Mouse (Mus musculus): ENCODE results near the gene Bzw1.

Gene Bzw1

DNA sequence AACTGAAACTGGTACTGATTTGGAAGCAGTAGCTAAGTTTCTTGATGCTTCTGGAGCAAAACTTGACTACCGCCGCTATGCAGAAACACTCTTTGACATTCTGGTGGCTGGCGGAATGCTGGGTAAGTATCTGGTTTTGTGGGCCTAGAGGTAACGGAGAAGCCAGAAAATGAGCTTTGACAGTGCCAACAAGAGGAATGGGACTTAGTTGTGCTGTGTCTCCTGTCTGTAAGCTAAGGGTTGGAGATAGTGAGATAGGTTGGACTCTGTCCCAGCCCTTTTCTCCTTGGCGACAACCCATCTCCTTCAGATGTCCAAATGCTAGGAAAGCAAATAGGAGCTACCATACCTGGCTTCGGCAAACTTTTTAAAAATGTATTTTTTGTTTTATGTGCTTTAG, 5.0 kb downstream of the Bzw1 start:
- no peak for DNase-seq

DNA sequence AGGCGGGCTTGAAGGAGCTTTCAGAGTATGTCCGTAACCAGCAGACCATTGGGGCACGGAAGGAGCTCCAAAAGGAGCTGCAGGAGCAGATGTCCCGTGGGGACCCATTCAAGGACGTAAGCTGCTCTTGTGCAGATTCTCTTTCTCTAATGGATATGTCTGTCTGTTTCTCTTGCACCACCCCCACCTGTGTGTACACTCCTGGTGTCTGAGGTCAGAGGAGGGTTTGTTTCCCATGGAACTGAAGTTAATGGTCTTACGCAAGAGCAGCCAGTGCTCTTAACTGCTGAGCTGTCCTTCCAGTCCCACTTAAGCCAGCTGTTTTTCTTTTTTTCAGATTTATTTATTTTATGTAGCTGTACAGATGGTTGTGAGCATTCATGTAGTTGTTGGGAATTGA, 8.7 kb downstream of the Bzw1 start:
- no peak for DNase-seq

DNA sequence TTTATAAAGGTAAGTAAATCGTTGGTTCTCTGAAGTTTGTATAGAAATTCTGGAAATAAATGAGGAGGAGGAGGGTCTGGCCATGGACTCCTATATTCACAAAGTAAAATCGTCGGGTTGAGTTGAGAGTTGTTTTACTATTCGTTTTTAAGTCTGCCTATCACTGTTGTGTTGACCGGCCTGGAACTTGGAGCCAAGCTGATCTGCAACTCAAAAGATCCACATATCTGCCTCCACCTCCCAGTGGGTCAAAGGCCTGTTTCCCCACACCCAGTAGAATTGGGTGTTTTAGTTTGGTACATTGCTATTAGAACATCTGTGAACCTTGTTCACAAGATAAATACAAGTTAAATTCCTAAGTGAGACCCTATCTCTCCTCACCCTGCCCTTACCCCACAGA, 11.0 kb downstream of the Bzw1 start:
- no peak for DNase-seq

DNA sequence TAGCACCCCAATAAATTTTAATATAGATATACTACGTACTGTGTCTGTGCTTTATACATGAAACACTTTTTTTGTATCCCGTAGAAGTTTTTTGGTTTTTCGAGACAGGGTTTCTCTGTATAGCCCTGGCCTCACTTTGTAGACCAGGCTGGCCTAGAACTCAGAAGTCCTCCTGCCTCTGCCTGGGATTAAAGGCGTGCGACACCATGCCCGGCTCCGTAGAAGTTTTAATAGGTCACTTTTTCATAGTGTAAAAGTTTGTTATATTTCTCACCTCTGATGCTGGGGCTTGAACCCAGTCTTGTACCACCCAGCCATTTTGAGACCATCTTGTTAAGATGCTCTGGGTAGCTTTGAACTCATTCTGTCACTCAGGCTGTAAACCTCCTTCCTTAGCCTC, 14.6 kb downstream of the Bzw1 start:
- no peak for DNase-seq

DNA sequence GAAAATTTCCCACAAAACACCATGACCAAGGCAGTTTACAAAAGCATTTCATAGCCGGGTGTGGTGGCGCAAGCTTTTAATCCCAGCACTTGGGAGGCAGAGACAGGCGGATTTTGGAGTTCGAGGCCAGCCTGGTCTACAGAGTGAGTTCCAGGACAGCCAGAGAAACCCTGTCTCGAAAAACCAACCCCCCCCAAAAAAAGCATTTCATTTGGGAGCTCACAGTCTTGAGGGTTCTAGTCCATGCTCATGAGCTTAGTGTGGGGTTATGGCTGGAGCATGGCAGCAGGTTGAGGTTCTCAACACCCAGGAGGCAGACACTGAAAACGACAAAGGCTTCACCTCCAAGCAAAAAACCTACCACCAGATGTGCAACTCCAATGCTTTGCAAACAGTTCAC, 15.4 kb downstream of the Bzw1 start:
- DNase-seq = no peak

DNA sequence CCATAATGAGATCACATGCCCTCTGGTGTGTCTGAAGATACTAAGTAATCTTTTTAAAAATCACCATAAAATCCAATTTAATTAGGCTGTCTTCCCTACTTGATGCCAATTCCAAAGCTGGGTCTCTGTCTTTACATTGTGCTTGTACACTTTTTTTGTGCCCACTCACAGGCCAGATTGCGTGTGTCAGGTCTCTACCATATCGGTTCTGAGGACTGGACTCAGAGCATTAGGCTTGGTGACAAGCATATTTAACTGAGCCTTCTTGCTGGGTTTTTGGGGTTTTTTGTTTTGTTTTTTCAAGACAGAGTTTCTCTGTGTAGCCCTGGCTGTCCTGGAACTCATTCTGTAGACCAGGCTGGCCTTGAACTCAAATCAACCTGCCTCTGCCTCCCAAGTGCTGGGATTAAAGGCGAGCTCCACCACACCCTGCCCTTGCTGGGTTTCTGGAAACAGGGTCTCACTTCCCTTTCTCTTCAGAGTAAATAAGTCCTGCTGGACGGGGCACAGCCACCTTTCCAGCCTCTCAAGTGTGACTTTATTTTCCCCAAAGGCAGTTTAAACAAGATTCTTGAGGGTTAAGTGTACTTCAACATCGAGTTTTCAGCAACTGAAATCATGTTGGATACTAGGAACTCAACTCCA, 17.0 kb downstream of the Bzw1 start:
- DNase-seq = no peak

DNA sequence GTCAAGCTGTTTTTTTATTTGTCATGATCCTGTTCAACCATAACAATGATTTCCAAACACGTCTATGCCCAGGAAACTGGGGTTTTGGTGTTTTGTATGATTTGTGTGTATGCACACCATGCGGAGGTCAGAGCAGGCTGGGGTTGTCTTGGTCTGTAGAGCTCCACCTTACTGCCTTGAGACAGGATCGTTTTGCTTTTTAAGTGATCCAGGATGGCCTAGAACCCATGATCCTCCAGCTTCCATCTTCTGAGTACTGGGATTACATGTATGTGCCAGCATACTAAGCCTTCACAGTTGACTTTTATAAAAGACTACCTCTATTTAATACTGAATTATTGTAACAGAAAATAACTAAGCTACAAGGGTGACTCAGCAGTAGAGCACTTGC, 17.5 kb downstream of the Bzw1 start:
- DNase-seq = no peak

DNA sequence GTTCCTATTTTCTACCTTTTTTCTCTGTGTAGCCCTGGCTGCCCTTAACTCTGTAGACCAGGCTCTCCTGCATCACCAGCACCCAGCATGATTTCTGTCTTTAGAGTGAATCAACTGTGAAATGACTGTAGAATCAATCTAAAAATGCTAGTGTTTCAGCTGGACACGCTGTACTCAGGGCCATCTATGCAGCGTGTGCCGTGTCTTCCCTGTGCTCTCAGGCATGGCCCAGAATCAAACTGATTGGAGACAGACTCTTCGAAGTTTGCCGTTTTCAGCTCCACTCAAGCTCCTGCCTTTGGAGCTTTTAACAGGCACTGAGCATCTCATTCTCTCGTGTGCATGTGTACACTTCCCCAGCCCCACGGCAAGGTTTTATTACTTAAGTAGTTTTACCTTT, 18.1 kb downstream of the Bzw1 start:
- no peak for DNase-seq

DNA sequence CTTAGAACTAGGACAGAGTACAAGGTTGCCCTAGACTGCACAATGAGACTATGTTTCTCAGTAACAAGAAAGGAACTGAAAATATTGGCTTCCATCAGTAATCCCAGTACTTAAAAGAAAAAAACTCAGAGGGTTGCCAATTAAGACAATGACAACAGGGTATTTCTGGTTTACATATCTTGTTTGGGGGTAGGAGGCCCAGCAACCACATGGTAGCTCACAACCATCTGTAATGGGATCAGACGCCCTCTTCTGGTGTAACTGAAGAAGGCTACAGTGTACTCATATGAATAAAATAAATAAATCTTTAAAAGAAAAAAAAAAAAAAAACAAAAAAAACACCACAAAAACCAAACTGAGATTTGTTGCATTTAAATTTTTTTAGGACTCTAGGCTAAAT, 22.7 kb downstream of the Bzw1 start:
- no peak for DNase-seq

DNA sequence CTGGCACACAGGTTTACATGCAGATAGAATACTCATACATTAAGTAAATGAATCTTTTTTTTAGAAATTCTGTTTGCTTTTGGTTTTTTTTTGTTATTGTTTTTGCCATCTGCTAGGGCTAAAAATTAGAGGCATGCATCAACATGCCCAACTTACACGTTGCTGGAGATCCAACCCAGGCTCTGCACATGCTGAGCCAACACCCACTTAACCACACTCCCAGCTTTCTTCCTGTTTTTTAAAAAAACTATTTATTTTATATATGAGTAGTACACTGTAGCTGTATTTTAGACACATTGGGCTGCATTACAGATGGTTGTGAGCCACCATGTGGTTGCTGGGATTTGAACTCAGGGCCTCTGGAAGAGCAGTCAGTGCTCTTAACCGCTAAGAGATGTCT, 23.4 kb downstream of the Bzw1 start:
- no peak for DNase-seq

DNA sequence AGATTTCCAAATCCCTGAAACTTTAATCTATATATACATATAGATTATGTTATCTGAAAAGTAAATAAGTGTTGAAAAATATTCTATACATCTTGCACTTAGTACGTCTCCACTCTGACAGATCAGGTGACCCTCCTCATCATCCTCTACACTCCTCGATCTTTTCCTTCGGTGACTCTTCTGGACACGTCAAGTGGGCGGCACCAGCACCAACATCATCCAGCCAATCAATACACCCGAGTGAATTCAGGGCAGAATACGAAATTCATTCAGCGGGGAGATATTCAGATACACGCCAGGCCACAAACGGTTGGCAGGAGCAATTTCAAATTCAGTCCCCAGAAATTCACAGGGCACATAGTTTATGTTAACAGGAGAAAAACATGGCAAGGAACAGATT, 27.3 kb downstream of the Bzw1 start:
- no peak for DNase-seq

DNA sequence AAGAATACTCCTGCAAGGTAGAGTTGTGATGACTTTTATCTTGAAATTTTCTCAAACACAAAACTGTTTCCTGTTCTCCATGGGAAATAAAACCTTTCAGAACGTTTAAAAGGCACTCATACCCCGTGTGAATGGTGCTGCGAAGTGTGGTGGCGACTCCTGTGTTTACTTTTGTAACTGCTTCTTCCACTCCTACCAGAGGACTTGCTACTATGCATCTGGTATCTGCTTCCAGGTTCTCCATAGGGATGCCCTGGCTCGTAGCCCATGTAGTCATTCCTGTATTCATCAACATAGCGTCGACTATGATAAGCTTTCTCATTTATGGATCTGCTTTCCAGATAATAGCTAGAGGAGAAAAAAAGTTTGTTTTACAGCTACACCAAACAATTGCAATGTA, 28.3 kb downstream of the Bzw1 start:
- no peak for DNase-seq

DNA sequence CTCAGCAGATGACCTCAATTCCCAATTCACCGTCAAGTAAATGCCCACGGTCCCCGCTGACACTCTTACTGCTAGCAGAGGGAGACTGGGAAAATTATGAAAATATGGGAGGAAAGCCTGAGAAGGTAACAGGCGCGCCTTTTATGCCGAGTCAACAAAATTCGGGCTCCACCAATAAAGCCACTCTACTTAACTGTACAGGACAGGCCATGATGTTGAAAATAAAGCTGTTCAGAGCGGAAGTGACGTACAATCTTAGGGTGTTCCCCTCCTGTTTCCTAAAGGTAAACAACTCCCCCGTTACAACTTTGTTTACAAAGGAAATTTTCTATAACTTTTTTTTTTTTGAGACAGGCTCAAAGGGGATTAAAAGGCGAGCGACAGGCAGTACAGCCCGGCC, 30.2 kb downstream of the Bzw1 start:
- DNase-seq = peak in 1 of 2 experiments; percentile 54

DNA sequence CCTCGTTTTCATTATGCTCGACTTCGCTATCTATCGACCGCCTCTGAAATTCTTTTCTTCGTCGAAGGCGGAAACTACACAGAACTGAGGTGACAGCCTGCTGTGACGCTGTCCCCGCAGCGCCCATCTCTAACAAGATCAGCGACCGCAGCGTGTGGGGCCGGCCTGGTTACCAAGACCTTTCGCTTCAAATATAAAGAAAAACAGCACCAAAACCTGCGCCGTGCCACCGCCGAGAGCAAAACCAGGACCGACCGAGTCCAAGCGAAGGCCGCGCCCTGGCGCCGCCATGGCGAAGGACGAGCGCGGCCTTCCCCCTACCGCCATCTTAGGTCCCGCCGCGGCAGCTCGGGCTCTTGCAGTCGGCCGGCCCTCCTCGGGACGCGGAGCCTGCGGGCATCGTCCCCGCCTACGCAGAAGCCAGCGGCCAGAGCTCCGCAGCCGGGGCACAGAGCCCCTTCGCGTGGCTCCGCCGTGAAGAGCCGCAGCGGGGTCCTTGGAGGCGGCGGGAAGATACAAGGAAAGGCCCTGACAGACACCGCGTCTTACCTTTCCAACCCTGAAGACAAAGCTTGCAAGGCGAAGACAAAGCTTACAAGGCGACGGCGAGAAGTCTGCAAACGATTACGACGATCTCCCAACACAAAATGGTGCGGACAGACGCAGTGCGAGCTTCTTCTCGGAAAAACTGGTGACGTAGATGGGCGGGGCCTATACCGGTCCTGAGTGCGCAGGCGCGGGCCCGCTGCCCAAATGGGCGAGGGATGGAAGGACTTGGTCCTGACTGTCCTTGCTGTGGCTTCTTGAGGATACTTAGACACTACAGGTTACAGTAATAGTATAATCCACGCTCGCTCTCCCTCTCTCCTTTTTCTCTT, 30.9 kb downstream of the Bzw1 start, which contains the start of gene Clk1:
Gene Clk1 (minus strand): TSS at position 696 of the 878 bp plus-strand sequence.
- peak; percentile 97 to 99 for DNase-seq

DNA sequence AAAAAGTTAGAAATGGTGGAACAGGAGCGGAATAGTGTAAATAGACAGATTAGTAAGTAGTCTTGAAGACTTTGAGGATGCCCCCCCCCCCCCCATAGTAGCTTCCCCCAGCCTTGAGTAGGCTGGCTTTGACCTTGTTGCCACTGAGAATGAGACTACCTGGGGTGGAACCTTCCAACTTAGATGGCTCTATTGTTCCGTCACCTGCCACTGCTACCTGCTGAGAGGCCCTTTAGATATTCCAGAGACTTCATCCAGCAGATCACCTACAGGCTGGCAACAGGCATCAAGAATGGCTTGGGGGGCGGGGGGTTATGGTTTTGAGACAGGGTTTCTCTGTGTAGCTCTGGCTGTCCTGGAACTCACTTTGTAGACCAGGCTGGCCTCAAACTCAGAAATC, 31.9 kb downstream of the Bzw1 start:
- DNase-seq = no peak

DNA sequence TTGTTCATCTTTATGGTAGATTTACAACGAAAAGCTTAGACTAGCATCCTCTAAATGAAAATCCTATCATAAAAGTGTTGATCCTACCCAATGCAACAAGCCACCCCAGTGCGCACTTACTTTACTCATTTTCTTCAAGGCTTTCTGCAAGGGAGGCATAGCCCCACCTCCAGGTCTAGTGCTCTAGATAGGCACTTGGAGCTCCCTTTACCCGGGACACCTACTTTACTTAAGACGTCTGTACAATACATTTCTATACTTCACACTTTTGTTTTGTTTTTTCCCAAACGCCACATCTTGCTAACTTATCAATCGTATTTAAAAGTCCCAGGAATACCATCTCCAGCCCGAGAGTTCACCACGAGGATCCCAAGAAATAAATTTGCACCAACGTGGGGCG, 52.0 kb downstream of the Bzw1 start:
- no peak for DNase-seq

DNA sequence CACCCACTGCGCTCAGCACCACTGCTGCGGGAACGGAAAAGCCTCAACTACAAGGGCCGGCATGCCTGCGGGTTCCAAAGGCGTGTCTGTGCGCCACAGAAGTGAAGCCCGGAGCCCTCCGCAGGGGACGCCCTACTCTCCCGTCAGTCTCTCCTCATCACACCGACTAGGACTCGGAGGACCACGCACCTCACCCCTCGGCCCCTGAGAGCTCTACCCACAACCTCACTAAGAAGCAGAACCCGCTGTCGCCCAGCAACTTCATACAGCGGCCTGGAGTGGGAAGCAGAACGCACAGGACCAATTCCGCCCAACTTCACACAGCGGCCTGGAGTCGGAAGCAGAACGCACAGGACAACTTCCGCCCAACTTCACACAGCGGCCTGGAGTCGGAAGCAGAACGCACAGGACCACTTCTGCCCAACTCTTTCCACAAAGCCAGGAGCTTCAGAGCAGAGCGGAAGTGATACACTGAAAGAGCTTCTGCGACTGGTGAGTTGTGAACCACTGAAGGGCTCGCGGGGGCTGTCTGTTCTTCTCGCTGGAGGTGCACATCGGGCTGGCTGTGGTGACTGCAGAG, 52.5 kb downstream of the Bzw1 start, which contains the start of the genes Nif3l1 and Ppil3:
Gene Nif3l1 (plus strand): TSS at position 9 of the 580 bp plus-strand sequence.
Gene Ppil3 (minus strand): TSS at position 344 of the 580 bp plus-strand sequence.
- DNase-seq = peak; percentile 91 to 93

DNA sequence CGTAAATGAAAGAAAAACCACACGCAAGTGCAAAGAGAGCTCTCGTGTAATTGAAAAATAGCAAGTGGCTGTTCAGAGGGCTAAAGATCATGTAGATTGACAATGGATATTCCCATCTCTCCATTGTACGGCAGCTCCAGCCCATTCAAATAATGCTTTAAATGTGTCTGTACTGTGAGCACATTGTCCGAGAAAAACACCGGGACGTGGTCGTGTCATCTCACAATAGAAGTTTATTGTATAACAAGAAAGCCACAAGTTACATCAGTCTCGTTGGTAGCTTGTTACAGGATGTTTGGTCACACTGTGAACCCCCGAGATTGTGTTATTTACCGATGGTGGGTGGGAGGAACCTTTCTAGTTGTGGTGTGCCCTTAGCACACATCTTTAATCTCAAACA, 53.2 kb downstream of the Bzw1 start:
- no peak for DNase-seq

DNA sequence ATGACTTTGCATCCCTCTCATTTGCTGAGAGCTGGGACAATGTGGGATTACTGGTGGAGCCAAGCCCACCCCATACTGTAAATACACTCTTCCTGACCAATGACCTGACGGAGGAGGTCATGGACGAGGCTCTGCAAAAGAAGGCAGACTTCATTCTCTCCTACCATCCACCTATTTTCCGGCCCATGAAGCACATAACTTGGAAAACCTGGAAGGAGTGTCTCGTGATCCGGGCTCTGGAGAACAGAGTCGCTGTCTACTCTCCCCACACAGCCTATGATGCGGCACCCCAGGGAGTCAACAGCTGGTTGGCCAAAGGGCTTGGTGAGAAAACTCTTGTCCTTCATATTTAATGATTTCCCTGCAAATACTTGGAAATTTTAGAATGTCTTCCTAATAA, 55.1 kb downstream of the Bzw1 start:
- DNase-seq = no peak

DNA sequence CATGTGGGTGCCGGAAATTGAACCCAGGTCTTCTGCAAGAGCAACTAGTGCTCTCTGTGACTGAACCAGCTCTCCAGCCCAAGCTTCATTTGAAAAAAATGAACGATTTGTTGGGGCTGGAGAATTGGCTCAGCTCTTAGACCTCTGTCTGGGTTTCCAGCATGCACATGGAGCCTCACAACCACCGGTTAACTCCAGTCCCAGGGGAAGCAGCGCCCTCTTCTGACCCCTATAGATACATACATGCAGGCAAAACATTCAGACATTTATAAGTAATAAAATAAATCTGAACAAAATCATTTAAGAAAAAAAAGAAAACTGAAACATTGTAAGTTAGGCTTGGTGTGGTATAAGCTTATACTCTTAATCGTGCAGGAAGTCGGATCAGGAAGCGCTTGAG, 55.7 kb downstream of the Bzw1 start:
- no peak for DNase-seq

DNA sequence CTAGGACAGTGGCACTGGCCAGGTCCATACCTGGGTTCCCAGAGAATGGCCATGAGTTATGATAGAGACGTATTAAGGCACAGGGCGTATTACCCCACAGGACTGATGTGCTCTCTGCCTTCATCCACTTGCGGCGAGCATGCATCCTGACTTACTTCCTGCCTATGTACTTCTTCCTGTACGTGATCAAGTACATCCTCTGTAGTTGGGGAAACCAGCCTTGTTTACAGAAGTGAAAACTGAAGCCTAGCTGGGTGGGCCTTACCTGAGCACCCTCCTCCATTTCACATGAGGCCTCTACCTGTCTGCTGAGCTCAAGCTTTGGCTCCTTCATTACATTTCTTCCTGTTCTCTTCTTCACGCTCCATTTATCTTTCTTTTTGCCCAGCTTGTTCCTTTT, 61.6 kb downstream of the Bzw1 start:
- DNase-seq = no peak
